Mouse (Mus musculus) neural tube, postnatal 0 days (tissue): ENCODE results near the gene Aadac. TPM values are rescaled to one million over a fixed set of nuclear protein-coding genes. Genes with fewer than 3 reads are reported as not detected.

Source experiments
- polyA plus RNA-seq: library from polyadenylated mRNA; unstranded; fragments of >200 nt; fragmentation: Nextera tagmentation; extraction: Ambion mirVana; gene quantifications from 2 replicates; pipeline ENCODE4 v1.2.1, GENCODE M21; 2015

Aadac gene
- polyA plus RNA-seq: not detected in 2 replicates

DNA sequence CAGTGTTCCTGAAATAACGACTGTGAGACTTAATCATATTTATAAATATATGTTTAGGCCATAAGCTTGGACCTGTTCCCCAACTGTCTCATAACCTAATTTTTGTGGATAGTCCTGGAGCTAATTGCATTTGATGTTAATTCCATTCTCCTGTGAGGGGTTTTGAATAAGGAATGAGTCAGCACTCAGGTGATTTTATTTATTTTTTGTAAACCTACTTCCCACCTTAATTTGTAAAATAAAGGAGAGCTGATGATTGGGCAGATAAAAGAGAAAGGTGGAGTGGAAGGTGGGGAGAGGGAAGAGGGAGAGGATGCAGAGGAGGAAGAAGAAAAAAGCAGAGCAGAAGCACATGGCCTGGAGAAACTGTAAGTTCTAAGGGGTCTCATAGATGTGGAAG is at the start of gene Aadac:
Gene Aadac, plus strand, starts transcription at position 301 of the 400 bp plus-strand sequence.

DNA sequence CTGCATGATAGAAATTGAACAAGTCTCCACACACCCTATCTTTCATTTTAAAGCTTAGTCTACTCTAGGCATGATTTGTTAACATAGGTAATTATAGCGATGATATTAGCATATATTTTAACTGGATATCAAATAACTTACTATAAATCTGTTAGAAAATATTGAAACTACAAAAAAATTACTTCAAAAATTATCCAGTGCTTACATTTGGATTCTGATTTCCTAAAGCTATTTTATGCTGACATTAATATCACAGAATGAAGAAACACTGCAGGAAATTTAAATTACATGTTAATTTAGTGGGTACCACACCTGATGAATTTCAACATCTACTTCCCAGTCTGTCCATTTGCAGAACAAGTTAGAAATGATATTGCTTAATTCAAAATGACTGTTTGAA is 19.1 kb upstream of the Aadac start, which contains the start of gene Aadacl2:
Gene Aadacl2, plus strand, starts transcription at position 301 of the 400 bp plus-strand sequence.

DNA sequence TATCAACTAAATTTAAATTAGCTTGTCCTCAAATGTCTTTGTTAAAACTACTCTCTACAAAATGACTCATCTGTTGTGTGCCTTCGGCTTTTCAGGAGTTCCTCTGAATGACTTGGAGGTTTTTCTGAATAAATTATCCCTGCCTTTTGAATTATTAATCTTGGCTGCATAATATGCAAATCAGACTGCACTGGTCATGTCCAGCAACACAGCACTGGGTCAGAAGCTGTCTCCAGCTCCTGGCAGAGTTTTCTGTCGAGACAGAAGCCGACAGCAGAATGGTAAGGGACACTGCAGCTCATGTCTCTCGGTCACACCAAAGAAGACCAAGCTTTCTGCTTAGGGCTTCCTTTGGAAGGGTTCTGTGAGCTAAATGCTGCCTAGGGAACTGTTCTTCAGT is 56.1 kb downstream of the Aadac start, which contains the start of gene Sucnr1:
Gene Sucnr1, plus strand, starts transcription at position 222 of the 400 bp plus-strand sequence.

Other genes with a start within 250 kb of the Aadac start
- gene Gm8298, start 164.7 kb upstream of the Aadac start, polyA plus RNA-seq: not detected in 2 replicates
- gene C130079G13Rik, start 100.5 kb upstream of the Aadac start, polyA plus RNA-seq: not detected in 2 replicates
- not detected in 2 replicates for gene Aadacl2, start 19.0 kb upstream of the Aadac start, polyA plus RNA-seq
- 0.09 TPM in 1 of 2 replicates, not detected in the other for gene Sucnr1, start 56.2 kb downstream of the Aadac start, polyA plus RNA-seq